Mouse (Mus musculus) testis, postnatal 10 days (tissue): Measurements from ENCODE around the gene Asl.

Source experiments
- DNase-seq: peaks from one replicate; pipeline ENCODE4 v3.0.0; 2021; ENCODE audit warnings: low spot score

Gene Asl

DNA sequence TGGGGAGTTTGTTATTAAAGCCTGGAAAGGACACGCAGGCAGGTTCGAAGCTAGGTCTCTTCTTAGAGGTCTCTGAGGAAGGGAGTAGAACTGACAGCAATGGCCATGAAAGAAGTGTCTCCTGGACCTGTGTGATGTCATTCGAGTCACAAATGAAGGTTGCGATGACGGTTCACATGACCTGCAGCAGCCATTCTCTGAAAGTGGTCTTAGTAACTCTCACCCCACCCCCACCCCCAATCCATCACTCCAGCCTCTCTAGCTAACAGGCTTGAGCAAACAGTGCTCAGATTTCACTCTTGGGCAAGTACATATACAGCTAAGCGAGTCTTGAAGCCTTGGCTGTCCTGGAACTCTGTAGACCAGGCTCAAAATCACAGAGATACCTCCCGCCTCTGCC is 25.8 kb downstream of the Asl start:
- DNase-seq: no peak

DNA sequence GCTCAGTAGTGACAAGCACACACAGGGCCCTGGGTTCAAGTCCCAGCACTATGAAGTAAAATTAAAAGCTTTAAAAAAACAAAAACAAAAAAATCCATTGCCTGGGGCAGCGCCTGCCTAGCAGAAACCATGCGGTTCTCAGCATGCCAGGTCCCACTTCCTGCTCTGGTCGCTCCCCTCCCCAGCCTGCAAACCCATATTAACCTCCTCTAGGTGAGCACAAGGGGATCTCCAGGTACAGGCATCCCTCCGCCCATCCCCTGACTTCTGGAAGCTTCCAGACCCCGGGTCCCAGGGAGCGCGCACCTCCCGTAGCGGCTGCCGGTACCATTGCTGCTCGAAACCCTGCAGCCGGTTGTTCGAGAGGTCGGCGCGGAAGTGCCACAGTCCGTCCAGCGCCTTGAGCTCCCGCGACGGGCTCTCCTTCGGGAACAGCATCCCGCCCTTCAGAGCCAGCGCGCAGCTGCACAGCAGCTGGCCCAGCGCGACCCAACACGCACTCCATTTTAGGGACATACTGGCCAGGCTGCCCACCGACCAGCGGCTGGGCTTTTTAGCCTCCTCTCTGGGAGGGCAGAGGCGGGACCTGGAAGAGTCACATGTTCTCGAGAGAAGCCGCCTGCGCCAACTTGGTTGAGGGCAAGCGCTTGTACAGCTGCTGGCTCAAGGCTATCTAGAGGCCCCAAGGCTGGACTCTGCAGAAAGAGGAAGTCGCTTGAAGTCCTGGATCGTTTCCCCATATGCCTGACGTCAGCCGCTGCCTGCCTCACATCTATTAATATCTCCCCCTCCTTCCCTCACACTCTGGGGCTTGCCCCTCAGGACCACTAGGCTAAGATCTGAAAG is 26.5 kb downstream of the Asl start, which contains the start of gene Gusb:
Gusb (minus strand) TSS at position 749 of the 846 bp plus-strand sequence.
- DNase-seq: peak; percentile 84

GRCm38 (mm10) chr5:130001356-130001987 is 27.6 kb downstream of the Asl start:
- DNase-seq: no peak

GRCm38 (mm10) chr5:130000735-130001134 is 28.3 kb downstream of the Asl start:
- no peak for DNase-seq

DNA sequence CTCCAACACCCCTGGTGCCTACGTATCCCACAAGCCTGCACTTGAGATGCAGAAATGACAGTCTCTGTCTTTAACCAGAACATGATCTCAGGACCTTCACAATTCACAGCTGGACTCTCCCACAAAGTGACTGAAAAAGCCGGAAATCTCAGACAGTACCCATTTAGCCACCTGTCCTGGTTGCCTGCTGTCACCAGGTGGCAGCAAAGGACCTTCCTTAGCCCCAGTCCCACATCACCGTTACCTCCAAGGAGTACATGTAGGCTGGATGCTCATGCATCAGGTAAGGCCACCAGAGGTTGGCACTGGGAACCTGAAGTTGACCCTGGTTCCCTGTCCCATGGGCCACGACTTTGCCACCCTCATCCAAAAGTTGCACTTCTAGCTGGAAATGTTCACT is 29.9 kb downstream of the Asl start:
- peak; percentile 74 for DNase-seq

DNA sequence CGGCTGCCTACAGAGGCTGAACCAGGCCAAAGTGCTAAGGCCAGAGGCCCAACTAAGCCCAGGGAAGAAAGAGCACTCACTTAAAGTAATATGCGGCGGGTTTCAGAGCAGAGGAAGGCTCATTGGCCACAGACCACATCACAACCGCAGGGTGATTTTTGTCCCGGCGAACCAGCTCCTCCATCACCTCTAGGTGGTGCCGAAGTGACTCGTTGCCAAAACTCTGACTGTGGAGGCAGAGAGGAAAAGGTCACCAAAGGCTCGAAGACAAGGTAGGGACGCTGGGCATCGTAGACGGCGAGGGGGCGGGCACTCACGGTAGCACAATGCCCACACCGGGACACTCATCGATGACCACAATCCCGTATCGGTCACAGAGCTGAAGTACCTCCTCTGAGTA is 31.3 kb downstream of the Asl start:
- no peak for DNase-seq

DNA sequence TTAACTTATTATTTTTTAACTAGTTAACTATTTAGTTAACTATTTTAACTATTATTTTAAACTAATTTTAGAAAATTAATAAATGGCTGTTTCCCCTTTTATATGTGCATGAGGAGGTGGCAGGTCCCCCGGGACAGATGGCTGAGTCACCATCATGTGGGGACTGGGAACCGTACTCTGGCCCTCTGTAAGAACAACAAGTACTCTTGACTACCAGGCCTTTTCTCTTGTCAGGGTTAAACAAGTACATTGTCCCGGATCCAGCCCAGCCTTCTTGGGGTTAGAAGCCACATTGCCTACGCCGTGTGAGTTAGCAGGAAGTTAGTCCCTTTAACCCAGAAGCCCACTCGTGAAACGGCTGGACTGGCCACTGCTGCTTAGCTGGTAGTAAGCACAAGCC is 34.1 kb downstream of the Asl start:
- no peak for DNase-seq

DNA sequence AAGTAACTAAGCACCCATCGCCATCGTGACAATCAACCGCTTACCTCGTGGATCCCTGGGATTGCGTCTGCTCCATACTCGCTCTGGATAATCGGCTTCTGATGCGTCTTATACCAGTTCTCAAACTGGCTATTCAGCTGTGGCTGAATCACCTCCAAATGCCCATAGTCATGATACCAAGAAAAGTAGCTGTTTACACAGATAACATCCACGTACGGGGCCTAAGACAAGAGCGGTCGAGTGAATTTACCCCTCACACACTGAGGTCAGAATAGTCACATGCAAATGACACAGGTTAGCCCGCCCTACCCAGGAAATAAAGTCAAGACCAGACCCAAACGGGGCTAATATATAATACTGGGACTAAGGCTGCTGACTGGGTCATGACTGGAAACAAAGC is 35.7 kb downstream of the Asl start:
- no peak for DNase-seq

- DNase-seq: no peak
Observed at GRCm38 (mm10) chr5:129991898-129992297, 37.1 kb downstream of the Asl start.

DNA sequence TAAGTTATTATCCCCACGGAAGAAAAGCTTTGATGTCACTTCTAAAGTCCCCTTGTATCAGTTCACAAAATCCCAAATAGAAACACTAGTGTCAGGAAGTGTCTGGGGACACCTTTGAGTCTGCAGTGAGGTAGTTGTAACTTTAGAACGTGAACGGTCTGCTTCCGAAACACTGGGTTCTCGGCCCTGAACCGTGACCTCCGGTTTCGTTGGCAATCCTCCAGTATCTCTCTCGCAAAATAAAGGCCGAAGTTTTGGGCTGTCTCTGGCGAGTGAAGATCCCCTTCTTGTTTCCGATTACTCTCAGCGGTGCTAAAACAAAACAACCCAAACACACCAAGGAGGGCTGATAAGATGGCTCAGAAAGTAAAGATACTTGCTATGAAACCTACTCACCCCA is 39.7 kb downstream of the Asl start:
- DNase-seq: no peak

GRCm38 (mm10) chr5:129980216-129980615 is 48.8 kb downstream of the Asl start:
- no peak for DNase-seq

GRCm38 (mm10) chr5:129978608-129979007 is 50.4 kb downstream of the Asl start:
- peak; percentile 2 for DNase-seq

GRCm38 (mm10) chr5:129977768-129978167 is 51.3 kb downstream of the Asl start:
- DNase-seq: peak; percentile 33

DNA sequence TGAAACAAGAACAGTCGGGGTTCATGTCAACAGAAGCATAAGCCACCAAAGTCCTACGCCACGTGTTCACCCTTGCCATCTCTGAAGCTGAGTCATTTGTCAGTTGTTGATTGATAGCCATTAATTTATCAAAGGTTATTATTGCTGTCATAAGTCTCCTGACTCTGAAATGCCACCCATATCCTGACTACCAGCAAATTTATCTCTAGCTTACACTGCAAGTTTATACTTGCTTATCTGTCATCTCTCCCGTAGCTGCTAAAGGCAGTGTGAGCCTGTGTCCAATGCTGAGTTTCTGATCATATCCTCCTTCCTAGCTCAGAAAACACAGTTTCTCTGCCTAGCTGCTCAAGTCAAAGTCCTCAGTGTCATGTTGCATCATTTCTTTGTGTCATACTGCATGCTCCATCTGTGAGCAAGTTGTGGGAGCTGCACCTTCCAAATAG is 54.2 kb downstream of the Asl start:
- DNase-seq: no peak

DNA sequence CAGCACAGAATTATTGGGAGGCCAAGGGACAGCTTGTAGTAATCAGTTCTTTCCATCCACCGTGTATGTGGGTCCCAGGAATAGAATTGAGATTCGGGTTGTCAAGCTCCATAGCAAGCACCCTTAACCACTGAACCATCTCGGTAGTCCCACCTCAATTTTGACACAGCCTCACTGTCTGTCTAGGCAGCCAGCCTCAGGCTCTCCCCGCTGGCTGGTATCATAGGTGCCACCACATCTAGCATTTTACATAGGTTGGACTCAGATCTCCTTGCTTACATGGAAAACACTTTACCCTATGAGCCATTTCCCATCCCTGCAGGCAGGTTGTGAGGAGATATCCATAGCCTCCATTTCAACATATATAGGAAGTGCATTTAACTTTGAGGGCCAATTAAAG is 54.7 kb downstream of the Asl start:
- DNase-seq: no peak

DNA sequence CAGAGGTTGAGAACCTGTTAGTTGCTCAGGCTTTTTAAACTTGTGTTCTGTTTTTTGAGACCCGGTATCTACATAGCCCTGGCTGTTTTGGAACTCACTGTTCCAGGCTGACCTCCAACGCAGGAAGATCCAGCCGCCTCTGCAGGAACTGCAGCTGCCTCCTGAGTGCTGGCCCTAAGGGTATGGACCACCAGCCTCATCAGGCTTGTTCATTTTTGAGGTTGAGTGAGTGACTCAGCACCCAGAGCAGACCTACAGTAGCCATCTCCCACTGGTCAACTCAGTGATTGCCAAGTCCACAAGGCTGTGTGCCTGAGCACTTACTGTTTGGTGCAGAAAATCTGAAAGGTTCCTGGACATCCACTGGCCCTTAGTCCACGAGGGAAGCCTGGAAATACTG is 57.6 kb downstream of the Asl start:
- DNase-seq: no peak

DNA sequence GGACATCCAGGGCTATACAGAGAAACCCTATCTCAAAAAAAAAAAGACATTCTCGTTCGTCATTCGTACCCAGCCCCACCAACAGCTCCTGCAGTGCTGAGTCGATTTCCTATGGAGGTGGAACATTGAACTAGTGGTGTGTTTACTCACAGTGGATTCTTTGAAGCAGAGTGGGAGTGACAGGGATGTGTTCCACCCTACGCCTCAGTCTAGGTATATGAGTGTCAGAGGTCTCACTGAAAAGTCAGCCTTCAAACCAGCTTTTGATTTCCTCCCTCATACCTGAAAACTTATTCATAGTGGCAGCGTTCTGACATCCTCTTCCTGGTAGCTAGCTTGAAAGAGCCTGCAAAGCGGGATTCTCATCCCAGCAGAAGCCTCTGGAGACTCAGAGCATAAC is 60.6 kb downstream of the Asl start:
- no peak for DNase-seq

DNA sequence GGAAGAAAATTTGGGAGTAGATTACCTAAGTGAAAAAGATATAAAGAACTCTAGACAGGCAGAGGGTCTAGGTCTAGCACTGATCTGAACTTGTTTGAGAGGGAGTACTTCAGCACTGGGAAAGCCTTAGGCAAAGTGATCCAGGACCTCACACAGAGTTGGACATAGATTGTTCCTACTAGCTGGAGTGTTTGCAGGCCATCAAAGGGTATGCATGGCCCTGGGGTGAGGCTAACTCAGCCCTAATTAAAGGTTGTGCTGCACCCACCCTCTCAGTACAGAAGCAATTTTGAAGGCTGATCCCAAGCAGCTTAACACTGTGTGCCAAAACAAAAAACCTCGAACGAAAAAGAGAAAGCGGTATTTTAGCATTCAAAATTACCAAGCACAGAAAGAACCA is 62.6 kb downstream of the Asl start:
- no peak for DNase-seq

GRCm38 (mm10) chr5:129963224-129963623 is 65.8 kb downstream of the Asl start:
- DNase-seq: no peak
